Mouse (Mus musculus): ENCODE data around the gene Rce1. TPM values are rescaled to one million over a fixed set of nuclear protein-coding genes. Genes with fewer than 3 reads are reported as not detected.
"Not testable (repeated sequence)": the region's sequence is repeated elsewhere in the genome, so short reads cannot be mapped to it uniquely, and the experiment has no call there.

Gene Rce1
- total RNA-seq, 2 experiments from 2014 or later: 36.2 to 38.3 TPM

- no peak for DNase-seq
Observed at GRCm38 (mm10) chr19:4613464-4614304, 11.8 kb downstream of the Rce1 start.

GRCm38 (mm10) chr19:4612181-4612961 is 13.1 kb downstream of the Rce1 start:
- no peak for DNase-seq

- no peak for DNase-seq
Observed at GRCm38 (mm10) chr19:4610109-4610508, 15.3 kb downstream of the Rce1 start.

- no peak for DNase-seq
Observed at GRCm38 (mm10) chr19:4608511-4608910, 16.9 kb downstream of the Rce1 start.

GRCm38 (mm10) chr19:4607406-4607805 is 18.0 kb downstream of the Rce1 start:
- no peak for DNase-seq

GRCm38 (mm10) chr19:4605654-4606053 is 19.8 kb downstream of the Rce1 start:
- no peak for DNase-seq

- DNase-seq: no peak
Observed at GRCm38 (mm10) chr19:4603801-4604723, 21.4 kb downstream of the Rce1 start.

GRCm38 (mm10) chr19:4602459-4602858 is 23.0 kb downstream of the Rce1 start:
- no peak for DNase-seq

- DNase-seq: no peak
Observed at GRCm38 (mm10) chr19:4596071-4596470, 29.4 kb downstream of the Rce1 start.

- DNase-seq: peak in 1 of 2 experiments; percentile 60
Observed at GRCm38 (mm10) chr19:4593792-4594522, 31.5 kb downstream of the Rce1 start.

GRCm38 (mm10) chr19:4590025-4590424 is 35.4 kb downstream of the Rce1 start:
- no peak for DNase-seq

- DNase-seq: no peak
Observed at GRCm38 (mm10) chr19:4589081-4589480, 36.4 kb downstream of the Rce1 start.

GRCm38 (mm10) chr19:4588430-4588829 is 37.0 kb downstream of the Rce1 start:
- DNase-seq: no peak

GRCm38 (mm10) chr19:4587426-4587825 is 38.0 kb downstream of the Rce1 start:
- DNase-seq: no peak

- not testable (repeated sequence) for DNase-seq
Observed at GRCm38 (mm10) chr19:4586783-4587182, 38.7 kb downstream of the Rce1 start.

GRCm38 (mm10) chr19:4583856-4584255 is 41.6 kb downstream of the Rce1 start:
- DNase-seq: no peak

GRCm38 (mm10) chr19:4579296-4579695 is 46.1 kb downstream of the Rce1 start:
- DNase-seq: no peak

- DNase-seq: peak; percentile 53 to 58
Observed at GRCm38 (mm10) chr19:4578799-4579198, 46.6 kb downstream of the Rce1 start.

GRCm38 (mm10) chr19:4573241-4573640 is 52.2 kb downstream of the Rce1 start:
- no peak for DNase-seq

All from adrenal gland, postnatal 36 days (tissue).